Mouse (Mus musculus) cerebral cortex, adult 2 months (tissue): Measurements from ENCODE around the gene Scrn3.

ENCODE experiments used
- WGBS: fragments of 180-500 bp; shearing (Covaris S2); methylation state at CpG from one replicate; pipeline ENCODE4 v1.1.7; 2018; 5-methylcytosine and 5-hydroxymethylcytosine counted together

Scrn3 gene

GRCm38 (mm10) chr2:73312152-73313116, at the start of gene Scrn3, which contains the start of gene Cir1:
Scrn3 (plus strand) TSS chr2:73312601.
Cir1 (minus strand) TSS chr2:73312701.
- under 1% methylated on average over 64 of the region's 64 CpGs for WGBS

GRCm38 (mm10) chr2:73263172-73263765, 49.1 kb upstream of the Scrn3 start:
- 33% methylated on average over 16 of the region's 16 CpGs for WGBS

- WGBS, result 3% methylated on average over 38 of the region's 38 CpGs
Observed at GRCm38 (mm10) chr2:73263794-73264610, 48.4 kb upstream of the Scrn3 start.

- 16% methylated on average over 11 of the region's 11 CpGs for WGBS
Observed at GRCm38 (mm10) chr2:73264611-73265195, 47.7 kb upstream of the Scrn3 start.

GRCm38 (mm10) chr2:73266011-73266410, 46.4 kb upstream of the Scrn3 start:
- WGBS, result 19% methylated on average over 5 of the region's 5 CpGs

GRCm38 (mm10) chr2:73266623-73267022, 45.8 kb upstream of the Scrn3 start:
- 47% methylated on average over 1 of the region's 1 CpGs for WGBS

GRCm38 (mm10) chr2:73267231-73267630, 45.2 kb upstream of the Scrn3 start:
- 15% methylated on average over 3 of the region's 3 CpGs for WGBS

- WGBS, result 15% methylated on average over 4 of the region's 4 CpGs
Observed at GRCm38 (mm10) chr2:73267818-73268217, 44.6 kb upstream of the Scrn3 start.

GRCm38 (mm10) chr2:73268281-73268680, 44.1 kb upstream of the Scrn3 start:
- WGBS, result 11% methylated on average over 12 of the region's 12 CpGs

- WGBS, result 14% methylated on average over 8 of the region's 8 CpGs
Observed at GRCm38 (mm10) chr2:73268836-73269395, 43.5 kb upstream of the Scrn3 start.

GRCm38 (mm10) chr2:73269666-73270065, 42.7 kb upstream of the Scrn3 start:
- 8% methylated on average over 17 of the region's 17 CpGs for WGBS

GRCm38 (mm10) chr2:73270071-73270592, 42.3 kb upstream of the Scrn3 start:
- WGBS, result 14% methylated on average over 14 of the region's 14 CpGs

- 6% methylated on average over 38 of the region's 38 CpGs for WGBS
Observed at GRCm38 (mm10) chr2:73270593-73271458, 41.6 kb upstream of the Scrn3 start.

GRCm38 (mm10) chr2:73271459-73272161, 40.8 kb upstream of the Scrn3 start, which contains the start of gene Sp9:
Sp9 (plus strand) TSS chr2:73271925.
- WGBS, result 2% methylated on average over 48 of the region's 48 CpGs

GRCm38 (mm10) chr2:73272351-73273248, 39.8 kb upstream of the Scrn3 start:
- 2% methylated on average over 54 of the region's 55 CpGs for WGBS

GRCm38 (mm10) chr2:73273249-73274118, 38.9 kb upstream of the Scrn3 start:
- under 1% methylated on average over 109 of the region's 110 CpGs for WGBS
